ENCODE assay signal across 9 mouse cellular contexts in the genomic region with DNA sequence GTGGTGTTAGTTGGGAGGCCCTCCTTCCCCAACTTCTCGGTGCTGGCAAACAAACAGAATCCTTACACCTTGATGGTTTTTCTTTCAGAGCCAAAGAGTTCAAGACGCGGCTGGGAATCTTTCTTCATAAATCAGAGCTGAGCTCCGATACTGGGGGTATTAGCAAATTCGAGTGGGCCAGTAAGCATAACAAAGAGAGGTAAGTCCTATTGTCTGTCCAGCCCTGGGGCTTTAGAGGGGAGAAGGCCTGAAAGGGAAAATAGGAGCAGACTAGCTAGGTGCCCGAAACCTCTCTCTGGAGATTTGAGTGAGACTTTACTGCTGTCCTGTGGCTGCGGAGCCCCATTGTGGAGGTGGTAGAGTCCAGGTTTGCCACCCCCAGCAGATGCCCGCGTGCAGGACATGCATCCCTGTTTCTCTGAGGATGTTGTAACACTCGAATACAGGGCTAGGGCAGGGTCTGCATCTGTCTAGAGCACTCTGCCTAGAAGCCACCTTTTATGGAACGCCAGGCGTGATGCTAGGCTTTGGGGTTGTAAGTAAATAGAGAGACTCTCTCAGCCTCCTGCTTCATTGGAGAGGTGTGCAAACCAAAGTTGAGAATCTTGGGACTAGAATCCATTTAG. TPM values are rescaled to one million over a fixed set of nuclear protein-coding genes. Genes with fewer than 3 reads are reported as not detected.
A peak's percentile ranks its signal among the peaks of the same experiment; 100 is the strongest.
DNase-seq lines count a peak whose midpoint lies in the region; ATAC-seq lines count a peak whose summit lies in the region.
"Had no signal": no experiment of that assay in that cellular context is flagged by ENCODE, and none has a peak within 500 bp of the region (broad histone marks: within the 10 kb centered on the region; RNA-seq: fewer than 3 reads in every experiment).

No protein-coding gene starts in this region.

- no peak for ATAC-seq in kidney, embryonic 16.5 days (ENCODE audit: low FRiP score, low TSS enrichment)
- no peak for ATAC-seq in hindbrain, embryonic 14.5 days (ENCODE audit: low FRiP score)
- ATAC-seq in midbrain, embryonic 16.5 days, result no peak

- H3K9me3 ChIP-seq in kidney, embryonic 16.5 days (ENCODE audit: low read length), result no peaks in the 10 kb centered on the region
- no peaks in the 10 kb centered on the region for H3K9me3 ChIP-seq in hindbrain, embryonic 14.5 days (ENCODE audit: control insufficient read depth, low read length)
- H3K9me3 ChIP-seq in midbrain, embryonic 16.5 days (replicated peaks; ENCODE audit: control insufficient read depth, low read length, poor library complexity, severe bottlenecking), result no peaks in the 10 kb centered on the region

- H3K4me1 ChIP-seq in kidney, embryonic 16.5 days (ENCODE audit: insufficient read depth, low read length), result peaks cover 14% of the 10 kb centered on the region
- H3K4me1 ChIP-seq in brown adipose tissue, adult 24 weeks (ENCODE audit: control insufficient read depth, insufficient read depth, insufficient read length, low read length), result no peaks in the 10 kb centered on the region
- H3K4me1 ChIP-seq in hindbrain, embryonic 14.5 days (replicated peaks; ENCODE audit: control insufficient read depth, insufficient read depth, low read length), result peaks cover 33% of the 10 kb centered on the region
- peaks cover 46% of the 10 kb centered on the region for H3K4me1 ChIP-seq in midbrain, embryonic 16.5 days (ENCODE audit: control insufficient read depth, insufficient read depth, low read length)

- H3K27ac ChIP-seq in kidney, embryonic 16.5 days (ENCODE audit: low read length), result no peak overlapping the region
- no peak overlapping the region for H3K27ac ChIP-seq in brown adipose tissue, adult 24 weeks (replicated peaks; ENCODE audit: low read depth, low read length)
- H3K27ac ChIP-seq in hindbrain, embryonic 14.5 days, result no peak overlapping the region
- H3K27ac ChIP-seq in midbrain, embryonic 16.5 days (ENCODE audit: low read length), result no peak overlapping the region
- H3K27ac ChIP-seq: macrophage had no signal

- 0 out of 2 replicates have a peak, but pooled peaks cover 2% of the 10 kb centered on the region for H3K36me3 ChIP-seq in kidney, embryonic 16.5 days (ENCODE audit: insufficient read depth, low read length)
- H3K36me3 ChIP-seq in hindbrain, embryonic 14.5 days (replicated peaks; ENCODE audit: control insufficient read depth, insufficient read depth), result no peaks in the 10 kb centered on the region
- H3K36me3 ChIP-seq in midbrain, embryonic 16.5 days (ENCODE audit: control insufficient read depth, insufficient read depth, low read length), result no peaks in the 10 kb centered on the region

- H3K27me3 ChIP-seq in kidney, embryonic 16.5 days (ENCODE audit: insufficient read depth, low read length), result peaks cover 32% of the 10 kb centered on the region
- no peaks in the 10 kb centered on the region for H3K27me3 ChIP-seq in hindbrain, embryonic 14.5 days (ENCODE audit: control insufficient read depth, insufficient read depth, low read length)
- no peaks in the 10 kb centered on the region for H3K27me3 ChIP-seq in midbrain, embryonic 16.5 days (ENCODE audit: control insufficient read depth, insufficient read depth, low read depth, low read length)

- 37% methylated on average over 12 of the region's 12 CpGs for WGBS in kidney, embryonic 16.5 days
- 26% methylated on average over 12 of the region's 12 CpGs for WGBS in hindbrain, embryonic 14.5 days
- whole genome bisulfite sequencing in midbrain, embryonic 16.5 days, result 18% methylated on average over 12 of the region's 12 CpGs

- peak overlapping the region; percentile 47 for H3K4me3 ChIP-seq in kidney, embryonic 16.5 days (ENCODE audit: low read length)
- H3K4me3 ChIP-seq in brown adipose tissue, adult 24 weeks (ENCODE audit: insufficient read depth, low read depth, low read length), result peak overlapping the region; percentile 63
- peak overlapping the region; percentile 40 for H3K4me3 ChIP-seq in hindbrain, embryonic 14.5 days (replicated peaks; ENCODE audit: low read length)
- peak overlapping the region; percentile 47 for H3K4me3 ChIP-seq in midbrain, embryonic 16.5 days (ENCODE audit: low read depth, low read length)

- DNase-seq in kidney, postnatal 14 days, result no peak
- no peak for DNase-seq in hindbrain, embryonic 14.5 days (ENCODE audit: low spot score)
- DNase-seq in frontal cortex, adult 2 months (ENCODE audit: extremely low spot score in 1 of 2, low spot score in 1 of 2), result no peak
- no peak for DNase-seq in layer of hippocampus, adult 9-11 months
- no peak for DNase-seq in cerebellum, adult 11-12 months

- H3K4me2 ChIP-seq in kidney, embryonic 16.5 days (replicated peaks; ENCODE audit: low read depth, low read length), result peak overlapping the region; percentile 78
- peak overlapping the region; percentile 67 for H3K4me2 ChIP-seq in hindbrain, embryonic 14.5 days (replicated peaks)
- H3K4me2 ChIP-seq in midbrain, embryonic 16.5 days (ENCODE audit: low read length), result peak overlapping the region; percentile 75

- peak overlapping the region; percentile 29 for H3K9ac ChIP-seq in kidney, embryonic 16.5 days (replicated peaks; ENCODE audit: low read length)
- H3K9ac ChIP-seq in hindbrain, embryonic 14.5 days, result peak overlapping the region; percentile 52
- H3K9ac ChIP-seq in midbrain, embryonic 16.5 days (ENCODE audit: low read depth, low read length), result peak overlapping the region; percentile 64

RNA-seq across cellular contexts. Expression of a gene that starts 0.7 kb away (rescaled TPM):
- polyA plus RNA-seq in kidney, embryonic 16.5 days (2015; fragmentation: Nextera tagmentation; extraction: Ambion mirVana), result 4.5 and 5.0 TPM in 2 replicates
- 0.44 TPM in 1 of 2 replicates, not detected in the other for polyA plus RNA-seq in brown adipose tissue, adult 24 weeks (2012; ENCODE audit: insufficient read depth, insufficient read length, missing spikeins)
- 6.5 and 6.8 TPM in 2 replicates for polyA plus RNA-seq in hindbrain, embryonic 14.5 days (2014; fragmentation: Nextera tagmentation; extraction: Ambion mirVana)
- 21.8 and 31.3 TPM in 2 replicates for polyA plus RNA-seq in midbrain, embryonic 16.5 days (2015; fragmentation: Nextera tagmentation; extraction: Ambion mirVana)
- 9.4 and 11.2 TPM in 2 replicates for polyA plus RNA-seq in frontal cortex, adult 2 months (2012; rRNA removed)

RNA-seq across cellular contexts. Expression of a gene that starts 8.3 kb away (rescaled TPM):
- polyA plus RNA-seq in kidney, embryonic 16.5 days (2015; fragmentation: Nextera tagmentation; extraction: Ambion mirVana), result 10.7 and 12.4 TPM in 2 replicates
- polyA plus RNA-seq in brown adipose tissue, adult 24 weeks (2012; ENCODE audit: insufficient read depth, insufficient read length, missing spikeins), result 2.6 and 3.6 TPM in 2 replicates
- 37.2 and 40.9 TPM in 2 replicates for polyA plus RNA-seq in hindbrain, embryonic 14.5 days (2014; fragmentation: Nextera tagmentation; extraction: Ambion mirVana)
- 36.2 and 45.6 TPM in 2 replicates for polyA plus RNA-seq in midbrain, embryonic 16.5 days (2015; fragmentation: Nextera tagmentation; extraction: Ambion mirVana)
- polyA plus RNA-seq in frontal cortex, adult 2 months (2012; rRNA removed), result 18.4 and 21.6 TPM in 2 replicates
